Mouse (Mus musculus): ENCODE measurements around the gene Klhl29. TPM values are rescaled to one million over a fixed set of nuclear protein-coding genes. Genes with fewer than 3 reads are reported as not detected.

Gene Klhl29
- polyA plus RNA-seq, 1 experiment = not detected

- no peaks in the 10 kb centered on the region for H3K27me3 ChIP-seq (ENCODE audit: control insufficient read depth, insufficient read depth, insufficient read length)
- no peaks in the 10 kb centered on the region for H3K79me3 ChIP-seq (ENCODE audit: low read depth)
- no peak overlapping the region for H3ac ChIP-seq (ENCODE audit: control insufficient read depth, insufficient read length, low read depth)
- no peaks in the 10 kb centered on the region for H3K36me3 ChIP-seq (ENCODE audit: control insufficient read depth, insufficient read depth)
- TF ChIP-seq MAX (IDR thresholded peaks at IDR 0.05) (no peak), MYOG (IDR thresholded peaks at IDR 0.05; ENCODE audit: control insufficient read depth, extremely low read depth, insufficient read length) (no peak), MYOD1 (IDR thresholded peaks at IDR 0.05; ENCODE audit: control insufficient read depth, insufficient read length, low read depth) (no peak), CEBPB (IDR thresholded peaks at IDR 0.05; ENCODE audit: low read depth) (no peak), CTCF (IDR thresholded peaks at IDR 0.05; ENCODE audit: control insufficient read depth, insufficient read depth, insufficient read length) (no peak), USF1 (IDR thresholded peaks at IDR 0.05; ENCODE audit: low read depth) (no peak), FOSL1 (IDR thresholded peaks at IDR 0.05; ENCODE audit: insufficient read depth, low read length, poor library complexity, severe bottlenecking) (no peak)
- no peak overlapping the region for H3K4me3 ChIP-seq (ENCODE audit: insufficient read depth, poor library complexity, severe bottlenecking)
- no peaks in the 10 kb centered on the region for H3K79me2 ChIP-seq (ENCODE audit: control insufficient read depth, insufficient read depth)
Observed at GRCm38 (mm10) chr12:5111343-5111742, 264.1 kb downstream of the Klhl29 start.

DNA sequence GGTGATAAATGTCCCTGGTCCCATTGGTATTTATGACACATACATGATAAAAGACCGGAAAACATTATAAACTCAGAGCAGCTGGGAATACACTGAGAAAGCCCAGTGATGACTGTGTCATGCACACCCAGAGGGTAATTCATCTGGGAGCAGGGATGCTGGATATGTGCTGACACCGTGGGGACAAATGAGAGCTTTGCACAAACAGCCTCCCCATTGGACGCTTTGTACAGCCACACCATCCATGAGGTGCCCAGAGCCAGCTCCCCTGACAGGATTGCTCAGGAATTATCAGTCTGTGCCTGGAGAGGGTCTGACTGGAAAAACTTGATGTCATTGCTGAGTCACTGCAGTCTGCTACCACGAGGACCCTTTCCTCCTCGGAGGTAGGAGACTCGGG lies 266.9 kb downstream of the Klhl29 start:
- H3K27me3 ChIP-seq (ENCODE audit: control insufficient read depth, insufficient read depth, insufficient read length) = no peaks in the 10 kb centered on the region
- H3ac ChIP-seq (ENCODE audit: control insufficient read depth, insufficient read length, low read depth) = no peak overlapping the region
- H3K79me3 ChIP-seq (ENCODE audit: low read depth) = no peaks in the 10 kb centered on the region
- H3K36me3 ChIP-seq (ENCODE audit: control insufficient read depth, insufficient read depth) = no peaks in the 10 kb centered on the region
- TF ChIP-seq CTCF (IDR thresholded peaks at IDR 0.05; ENCODE audit: control insufficient read depth, insufficient read depth, insufficient read length) (no peak), CEBPB (IDR thresholded peaks at IDR 0.05; ENCODE audit: low read depth) (no peak), MYOD1 (IDR thresholded peaks at IDR 0.05; ENCODE audit: control insufficient read depth, insufficient read length, low read depth) (peak; percentile 68)
- H3K79me2 ChIP-seq (ENCODE audit: control insufficient read depth, insufficient read depth) = no peaks in the 10 kb centered on the region
- no peak overlapping the region for H3K4me3 ChIP-seq (ENCODE audit: insufficient read depth, poor library complexity, severe bottlenecking)

DNA sequence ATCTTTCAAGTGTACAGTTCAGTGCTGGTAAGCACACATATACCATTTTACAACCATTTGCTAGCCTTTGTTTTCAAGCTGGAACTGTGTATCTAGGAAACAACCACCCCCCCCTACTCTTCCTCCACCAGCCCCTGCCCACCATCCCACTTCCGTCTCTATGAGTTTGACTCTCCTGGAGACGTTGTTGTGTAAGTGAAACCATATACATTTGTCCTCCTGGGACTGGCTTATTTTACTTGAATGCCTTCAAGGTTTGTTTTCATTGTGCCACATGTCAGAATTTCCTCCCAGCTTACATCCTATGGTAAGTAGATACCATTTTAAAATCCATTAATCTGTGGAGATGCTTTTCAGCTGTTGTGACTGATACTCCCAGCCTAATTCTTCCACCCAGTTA lies 267.7 kb downstream of the Klhl29 start:
- no peaks in the 10 kb centered on the region for H3K27me3 ChIP-seq (ENCODE audit: control insufficient read depth, insufficient read depth, insufficient read length)
- no peak for TF ChIP-seq CEBPB (IDR thresholded peaks at IDR 0.05; ENCODE audit: low read depth)
- TF ChIP-seq MAX (IDR thresholded peaks at IDR 0.05) = no peak
- TF ChIP-seq USF1 (IDR thresholded peaks at IDR 0.05; ENCODE audit: low read depth) = no peak
- no peak for TF ChIP-seq MYOG (IDR thresholded peaks at IDR 0.05; ENCODE audit: control insufficient read depth, extremely low read depth, insufficient read length)
- TF ChIP-seq CTCF (IDR thresholded peaks at IDR 0.05; ENCODE audit: control insufficient read depth, insufficient read depth, insufficient read length) = no peak
- no peak for TF ChIP-seq MYOD1 (IDR thresholded peaks at IDR 0.05; ENCODE audit: control insufficient read depth, insufficient read length, low read depth)
- no peak for TF ChIP-seq FOSL1 (IDR thresholded peaks at IDR 0.05; ENCODE audit: insufficient read depth, low read length, poor library complexity, severe bottlenecking)
- no peaks in the 10 kb centered on the region for H3K79me3 ChIP-seq (ENCODE audit: low read depth)
- no peaks in the 10 kb centered on the region for H3K36me3 ChIP-seq (ENCODE audit: control insufficient read depth, insufficient read depth)
- H3K79me2 ChIP-seq (ENCODE audit: control insufficient read depth, insufficient read depth) = no peaks in the 10 kb centered on the region
- no peak overlapping the region for H3ac ChIP-seq (ENCODE audit: control insufficient read depth, insufficient read length, low read depth)
- H3K4me3 ChIP-seq (ENCODE audit: insufficient read depth, poor library complexity, severe bottlenecking) = no peak overlapping the region

GRCm38 (mm10) chr12:5104422-5105052 lies 270.9 kb downstream of the Klhl29 start:
- no peak for TF ChIP-seq CTCF (IDR thresholded peaks at IDR 0.05; ENCODE audit: control insufficient read depth, insufficient read depth, insufficient read length)
- TF ChIP-seq MAX (IDR thresholded peaks at IDR 0.05) = no peak
- TF ChIP-seq MYOG (IDR thresholded peaks at IDR 0.05; ENCODE audit: control insufficient read depth, extremely low read depth, insufficient read length) = no peak
- no peak for TF ChIP-seq CEBPB (IDR thresholded peaks at IDR 0.05; ENCODE audit: low read depth)
- no peak for TF ChIP-seq MYOD1 (IDR thresholded peaks at IDR 0.05; ENCODE audit: control insufficient read depth, insufficient read length, low read depth)
- TF ChIP-seq FOSL1 (IDR thresholded peaks at IDR 0.05; ENCODE audit: insufficient read depth, low read length, poor library complexity, severe bottlenecking) = no peak
- no peak for TF ChIP-seq USF1 (IDR thresholded peaks at IDR 0.05; ENCODE audit: low read depth)
- H3K79me2 ChIP-seq (ENCODE audit: control insufficient read depth, insufficient read depth) = no peaks in the 10 kb centered on the region
- no peaks in the 10 kb centered on the region for H3K27me3 ChIP-seq (ENCODE audit: control insufficient read depth, insufficient read depth, insufficient read length)
- no peak overlapping the region for H3K4me3 ChIP-seq (ENCODE audit: insufficient read depth, poor library complexity, severe bottlenecking)
- no peaks in the 10 kb centered on the region for H3K79me3 ChIP-seq (ENCODE audit: low read depth)
- no peak overlapping the region for H3ac ChIP-seq (ENCODE audit: control insufficient read depth, insufficient read length, low read depth)
- no peaks in the 10 kb centered on the region for H3K36me3 ChIP-seq (ENCODE audit: control insufficient read depth, insufficient read depth)

DNA sequence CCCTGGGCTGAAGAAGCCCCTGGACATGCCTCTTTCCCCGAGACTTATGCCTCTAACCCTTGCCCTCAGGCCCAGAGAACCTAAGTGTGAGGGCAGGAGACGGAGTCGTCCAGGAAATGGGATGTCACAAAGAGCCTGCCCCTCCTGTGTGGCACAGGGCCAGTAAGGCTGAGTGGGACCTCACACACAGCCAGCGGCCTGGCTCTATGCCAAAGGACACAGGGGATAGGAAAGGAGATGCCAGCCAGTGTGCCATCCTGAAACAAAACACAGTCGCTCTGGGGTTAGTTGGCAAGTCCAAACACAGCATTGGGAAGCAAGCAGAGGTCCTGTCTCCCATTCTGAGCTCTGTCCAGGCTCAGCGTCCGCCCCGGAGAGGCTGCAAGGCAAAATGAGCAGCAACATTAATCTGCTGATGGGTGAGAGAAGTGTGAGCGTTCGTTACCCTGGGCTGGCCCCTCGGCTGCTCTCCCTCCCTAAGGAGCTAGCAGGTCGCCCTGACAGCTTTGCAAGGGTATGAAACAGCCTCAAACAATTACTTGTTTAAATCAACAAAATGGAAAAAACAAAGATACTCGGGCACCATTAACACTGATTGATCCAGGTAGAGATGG lies 274.0 kb downstream of the Klhl29 start:
- H3K4me3 ChIP-seq (ENCODE audit: insufficient read depth, poor library complexity, severe bottlenecking) = no peak overlapping the region
- TF ChIP-seq MAX (IDR thresholded peaks at IDR 0.05) = no peak
- no peak for TF ChIP-seq CEBPB (IDR thresholded peaks at IDR 0.05; ENCODE audit: low read depth)
- no peak for TF ChIP-seq FOSL1 (IDR thresholded peaks at IDR 0.05; ENCODE audit: insufficient read depth, low read length, poor library complexity, severe bottlenecking)
- no peak for TF ChIP-seq MYOG (IDR thresholded peaks at IDR 0.05; ENCODE audit: control insufficient read depth, extremely low read depth, insufficient read length)
- no peak overlapping the region for H3ac ChIP-seq (ENCODE audit: control insufficient read depth, insufficient read length, low read depth)
- no peaks in the 10 kb centered on the region for H3K27me3 ChIP-seq (ENCODE audit: control insufficient read depth, insufficient read depth, insufficient read length)
- no peaks in the 10 kb centered on the region for H3K79me2 ChIP-seq (ENCODE audit: control insufficient read depth, insufficient read depth)
- H3K36me3 ChIP-seq (ENCODE audit: control insufficient read depth, insufficient read depth) = no peaks in the 10 kb centered on the region
- H3K79me3 ChIP-seq (ENCODE audit: low read depth) = no peaks in the 10 kb centered on the region

GRCm38 (mm10) chr12:5099572-5099971 lies 275.9 kb downstream of the Klhl29 start:
- TF ChIP-seq MYOG (IDR thresholded peaks at IDR 0.05; ENCODE audit: control insufficient read depth, extremely low read depth, insufficient read length) = no peak
- no peak for TF ChIP-seq MAX (IDR thresholded peaks at IDR 0.05)
- no peak for TF ChIP-seq USF1 (IDR thresholded peaks at IDR 0.05; ENCODE audit: low read depth)
- no peak for TF ChIP-seq CTCF (IDR thresholded peaks at IDR 0.05; ENCODE audit: control insufficient read depth, insufficient read depth, insufficient read length)
- no peak for TF ChIP-seq CEBPB (IDR thresholded peaks at IDR 0.05; ENCODE audit: low read depth)
- no peak for TF ChIP-seq FOSL1 (IDR thresholded peaks at IDR 0.05; ENCODE audit: insufficient read depth, low read length, poor library complexity, severe bottlenecking)
- TF ChIP-seq MYOD1 (IDR thresholded peaks at IDR 0.05; ENCODE audit: control insufficient read depth, insufficient read length, low read depth) = no peak
- no peaks in the 10 kb centered on the region for H3K79me2 ChIP-seq (ENCODE audit: control insufficient read depth, insufficient read depth)
- no peak overlapping the region for H3ac ChIP-seq (ENCODE audit: control insufficient read depth, insufficient read length, low read depth)
- H3K4me3 ChIP-seq (ENCODE audit: insufficient read depth, poor library complexity, severe bottlenecking) = no peak overlapping the region
- H3K79me3 ChIP-seq (ENCODE audit: low read depth) = no peaks in the 10 kb centered on the region
- H3K27me3 ChIP-seq (ENCODE audit: control insufficient read depth, insufficient read depth, insufficient read length) = no peaks in the 10 kb centered on the region
- no peaks in the 10 kb centered on the region for H3K36me3 ChIP-seq (ENCODE audit: control insufficient read depth, insufficient read depth)

Measured in C2C12 (cell line).